Mouse (Mus musculus): ENCODE data around the gene Pglyrp2.

GRCm38 (mm10) chr17:32431972-32432371 is 8.0 kb upstream of the Pglyrp2 start:
- TF ChIP-seq CTCF (IDR thresholded peaks at IDR 0.05; ENCODE audit: insufficient read depth, low read length) = no peak
- TF ChIP-seq POLR2A (IDR thresholded peaks at IDR 0.05; ENCODE audit: borderline replicate concordance, extremely low read depth, low read depth, low read length) = no peak
